ENCODE assay signal across 25 mouse cellular contexts in the genomic region with DNA sequence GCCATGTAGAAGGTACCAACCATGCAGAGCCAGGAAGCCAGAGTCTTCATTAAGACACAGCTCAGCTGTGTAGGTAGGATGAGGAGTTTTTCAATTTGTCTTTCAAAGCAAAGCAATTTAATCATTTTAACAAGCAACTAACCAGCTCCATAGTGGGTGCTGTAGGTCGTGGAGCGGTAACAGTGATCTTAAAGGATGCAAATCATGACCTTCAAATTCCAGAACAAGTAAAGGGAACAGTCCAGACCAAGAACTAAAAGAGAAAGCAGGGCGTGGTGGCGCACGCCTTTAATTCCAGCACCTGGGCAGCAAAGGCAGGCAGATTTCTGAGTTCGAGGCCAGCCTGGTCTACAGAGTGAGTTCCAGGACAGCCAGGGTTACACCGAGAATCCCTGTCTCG.
"Had no signal": no experiment of that assay in that cellular context is flagged by ENCODE, and none has a peak within 500 bp of the region (broad histone marks: within the 10 kb centered on the region; RNA-seq: fewer than 3 reads in every experiment).

No protein-coding gene starts in this region.

- DNase-seq: gastrocnemius, adult 2 months; gastrocnemius, postnatal 10 days; gastrocnemius, postnatal 25 days; heart, adult 2 months; kidney, adult 18-20 months; kidney, adult 8-10 months; kidney, postnatal 25 days; liver; liver, embryonic 13.5 days; liver, postnatal 0 days had no signal

- H3K4me1 ChIP-seq: heart, embryonic 15.5 days; hindbrain, embryonic 12.5 days; intestine, embryonic 15.5 days; liver, embryonic 13.5 days; liver, embryonic 15.5 days had no signal

- H3K27me3 ChIP-seq: heart, embryonic 13.5 days; heart, embryonic 15.5 days; hindbrain, embryonic 12.5 days; intestine, embryonic 15.5 days; limb, embryonic 12.5 days; liver, embryonic 13.5 days; liver, embryonic 15.5 days had no signal

- H3K4me2 ChIP-seq: heart, embryonic 11.5 days; heart, embryonic 13.5 days; heart, embryonic 15.5 days; hindbrain, embryonic 12.5 days; hindbrain, embryonic 14.5 days; intestine, embryonic 15.5 days; limb, embryonic 12.5 days; liver, embryonic 11.5 days; liver, embryonic 13.5 days; liver, embryonic 15.5 days had no signal

- H3K36me3 ChIP-seq: heart, embryonic 13.5 days; heart, embryonic 15.5 days; hindbrain, embryonic 10.5 days; hindbrain, embryonic 12.5 days; intestine, embryonic 15.5 days; limb, embryonic 10.5 days; limb, embryonic 12.5 days; liver, embryonic 13.5 days; liver, embryonic 15.5 days had no signal

- H3K9ac ChIP-seq: heart, embryonic 13.5 days; heart, embryonic 15.5 days; hindbrain, embryonic 12.5 days; hindbrain, embryonic 14.5 days; intestine, embryonic 15.5 days; limb, embryonic 12.5 days; liver, embryonic 13.5 days; liver, embryonic 15.5 days; liver, postnatal 0 days had no signal

- ATAC-seq: hindbrain, embryonic 16.5 days; inflammation-experienced regulatory T-cells, adult 6 months; intestine, embryonic 15.5 days; liver, postnatal 0 days had no signal

- H3K4me3 ChIP-seq: gastrocnemius, adult 2 months; heart, adult 2 months; heart, embryonic 13.5 days; heart, embryonic 15.5 days; hindbrain, embryonic 10.5 days; hindbrain, embryonic 12.5 days; intestine, embryonic 15.5 days; layer of hippocampus, adult 2 months; left cerebral cortex, adult 2 months; limb, embryonic 10.5 days; limb, embryonic 12.5 days; liver, embryonic 13.5 days; liver, embryonic 15.5 days had no signal

- H3K27ac ChIP-seq: gastrocnemius, adult 2 months; heart, adult 2 months; heart, embryonic 15.5 days; hindbrain, embryonic 10.5 days; hindbrain, embryonic 12.5 days; hindbrain, embryonic 14.5 days; intestine, embryonic 15.5 days; layer of hippocampus, adult 2 months; left cerebral cortex, adult 2 months; limb, embryonic 10.5 days; limb, embryonic 12.5 days; liver, embryonic 13.5 days; liver, embryonic 15.5 days had no signal

- H3K9me3 ChIP-seq: heart, embryonic 13.5 days; heart, embryonic 15.5 days; hindbrain, embryonic 10.5 days; hindbrain, embryonic 12.5 days; intestine, embryonic 15.5 days; limb, embryonic 10.5 days; limb, embryonic 12.5 days; liver, embryonic 13.5 days; liver, embryonic 15.5 days had no signal
